ENCODE assay signal across 8 mouse cellular contexts in genomic region chr4:89138361-89138651, GRCm38 (mm10). TPM values are rescaled to one million over a fixed set of nuclear protein-coding genes. Genes with fewer than 3 reads are reported as not detected.
DNase-seq lines count a peak whose midpoint lies in the region; ATAC-seq lines count a peak whose summit lies in the region.

No protein-coding gene starts in this region.

- no peak for ATAC-seq in heart, embryonic 11.5 days (replicated peaks; ENCODE audit: insufficient number of reproducible peaks, low FRiP score, low TSS enrichment)

- peak overlapping the region; percentile 72 for H3K4me3 ChIP-seq in heart, embryonic 11.5 days (ENCODE audit: low read depth, low read length)
- H3K4me3 ChIP-seq in hindbrain, embryonic 10.5 days: peak overlapping the region; percentile 94
- peak overlapping the region; percentile 68 for H3K4me3 ChIP-seq in midbrain, embryonic 10.5 days

- peak overlapping the region; percentile 62 for H3K4me2 ChIP-seq in heart, embryonic 11.5 days

- no peak for DNase-seq in heart, postnatal 4 days
- peak; percentile 55 for DNase-seq in NIH3T3 (ENCODE audit: low read depth)
- DNase-seq in hindbrain, embryonic 10.5 days (ENCODE audit: low spot score): peak; percentile 18
- peak; percentile 20 for DNase-seq in midbrain, embryonic 10.5 days (ENCODE audit: low spot score)
- no peak for DNase-seq in T-cell, adult 2 months (ENCODE audit: low spot score)
- no peak for DNase-seq in ovary, postnatal 10 days (ENCODE audit: low spot score)
- DNase-seq in lung, postnatal 36 days: no peak

- peak overlapping the region; percentile 76; the same call in 1 of the 2 replicates for H3K27ac ChIP-seq in heart, embryonic 11.5 days (ENCODE audit: low read depth, low read length)
- H3K27ac ChIP-seq in hindbrain, embryonic 10.5 days: peak overlapping the region; percentile 96
- peak overlapping the region; percentile 93 for H3K27ac ChIP-seq in midbrain, embryonic 10.5 days (replicated peaks)

- peak overlapping the region; percentile 88 for H3K9ac ChIP-seq in heart, embryonic 11.5 days (ENCODE audit: low read depth, low read length)

- H3K27me3 ChIP-seq in heart, embryonic 11.5 days (ENCODE audit: control insufficient read depth, insufficient read depth, low read length): no peaks in the 10 kb centered on the region
- H3K27me3 ChIP-seq in hindbrain, embryonic 10.5 days (ENCODE audit: insufficient read depth, poor library complexity, severe bottlenecking): no peaks in the 10 kb centered on the region
- no peaks in the 10 kb centered on the region for H3K27me3 ChIP-seq in midbrain, embryonic 10.5 days (ENCODE audit: low read depth, poor library complexity, severe bottlenecking)

- H3K9me3 ChIP-seq in heart, embryonic 11.5 days (replicated peaks; ENCODE audit: control insufficient read depth, low read length): no peaks in the 10 kb centered on the region
- H3K9me3 ChIP-seq in hindbrain, embryonic 10.5 days: no peaks in the 10 kb centered on the region
- no peaks in the 10 kb centered on the region for H3K9me3 ChIP-seq in midbrain, embryonic 10.5 days (replicated peaks)

- H3K4me1 ChIP-seq in heart, embryonic 11.5 days (ENCODE audit: control insufficient read depth, insufficient read depth, low read length): peaks cover 22% of the 10 kb centered on the region
- H3K4me1 ChIP-seq in hindbrain, embryonic 10.5 days (replicated peaks): peaks cover 40% of the 10 kb centered on the region
- peaks cover 38% of the 10 kb centered on the region for H3K4me1 ChIP-seq in midbrain, embryonic 10.5 days

- H3K36me3 ChIP-seq in heart, embryonic 11.5 days (ENCODE audit: control insufficient read depth, insufficient read depth, low read length): 0 out of 2 replicates have a peak, but pooled peaks cover 3% of the 10 kb centered on the region
- peaks cover 17% of the 10 kb centered on the region for H3K36me3 ChIP-seq in hindbrain, embryonic 10.5 days
- peaks cover 36% of the 10 kb centered on the region for H3K36me3 ChIP-seq in midbrain, embryonic 10.5 days

- 25% methylated on average over 4 of the region's 4 CpGs for WGBS in heart, embryonic 11.5 days (ENCODE audit: insufficient replicate concordance)
- WGBS in hindbrain, embryonic 10.5 days: 14% methylated on average over 4 of the region's 4 CpGs
- WGBS in midbrain, embryonic 10.5 days: 13% methylated on average over 4 of the region's 4 CpGs

RNA-seq across cellular contexts. Expression of gene Mtap, which starts 1.4 kb away (rescaled TPM):
- 76.8 and 78.2 TPM in 2 replicates for polyA plus RNA-seq in heart, embryonic 11.5 days (2014; fragmentation: Nextera tagmentation; extraction: Ambion mirVana)
- total RNA-seq in heart, postnatal 4 days (2021): 10 to 100 TPM; 32.4 to 35.4 TPM
- polyA plus RNA-seq in hindbrain, embryonic 10.5 days (2016; fragmentation: Nextera tagmentation; extraction: Ambion mirVana): 80.2 and 107 TPM in 2 replicates
- 95.5 and 119 TPM in 2 replicates for polyA plus RNA-seq in midbrain, embryonic 10.5 days (2016; fragmentation: Nextera tagmentation; extraction: Ambion mirVana)

Comparison
In these comparisons a context has a peak if more than half of its experiments do, and no peak if none do; other contexts are left out.
1. DNase-seq: peak in NIH3T3 (single experiment), hindbrain, embryonic 10.5 days (single experiment) and midbrain, embryonic 10.5 days (single experiment); none in heart, postnatal 4 days (single experiment), T-cell, adult 2 months (single experiment), ovary, postnatal 10 days (single experiment) and lung, postnatal 36 days (single experiment).
2. Peak in every context shown above with its lines, with median percentiles within 50 percentile points of each other: H3K27ac ChIP-seq and H3K4me3 ChIP-seq.